Mouse (Mus musculus) heart, postnatal 25 days (tissue): ENCODE measurements around the gene Opn5. TPM values are rescaled to one million over a fixed set of nuclear protein-coding genes. Genes with fewer than 3 reads are reported as not detected.

Experiments used
- total RNA-seq, 2 experiments: library from RNA; stranded (reverse); gene quantifications; 2 replicates each; pipeline ENCODE4 v1.2.3; 2021

Gene Opn5
- total RNA-seq, 2 experiments from 2014 or later: not detected

Other genes starting within 250 kb of the Opn5 start
- under 1 TPM; 0.25 to 0.60 TPM for gene Adgrf4, start 80.9 kb upstream of the Opn5 start, total RNA-seq
- gene Adgrf2, start 130.8 kb upstream of the Opn5 start, total RNA-seq: under 1 TPM; 0.11 to 0.16 TPM